Mouse (Mus musculus) heart, postnatal 0 days (tissue): Measurements from ENCODE around the gene Rprml.

Source experiments
- CTCF ChIP-seq: IDR thresholded peaks from 2 replicates; pipeline ENCODE4 v1.5.1; 2016; ENCODE audit warnings: antibody characterized with exemption, control low read depth, low read depth
- EP300 ChIP-seq: IDR thresholded peaks from 2 replicates; pipeline ENCODE4 v1.6.1; 2016; ENCODE audit warnings: antibody characterized with exemption, low read depth

- no peak for TF ChIP-seq CTCF
- TF ChIP-seq EP300: no peak
These were observed 39.6 kb downstream of the Rprml start for GRCm38 (mm10) chr11:103688980-103689378.
